Mouse (Mus musculus): ENCODE data around the gene Glul.

GRCm38 (mm10) chr1:153908741-153909140 is 9.0 kb downstream of the Glul start:
- TF ChIP-seq CTCF (IDR thresholded peaks at IDR 0.05; ENCODE audit: extremely low read depth, insufficient read length, insufficient replicate concordance, low read depth, low read length): no peak
- TF ChIP-seq POLR2A (IDR thresholded peaks at IDR 0.05; ENCODE audit: low read depth, low read length): no peak

All from small intestine, adult 2 months (tissue).